Mouse (Mus musculus): ENCODE measurements around the gene Hemgn.

Gene Hemgn

GRCm38 (mm10) chr4:46411489-46411888, 1.8 kb downstream of the Hemgn start:
- no peak for DNase-seq

DNA sequence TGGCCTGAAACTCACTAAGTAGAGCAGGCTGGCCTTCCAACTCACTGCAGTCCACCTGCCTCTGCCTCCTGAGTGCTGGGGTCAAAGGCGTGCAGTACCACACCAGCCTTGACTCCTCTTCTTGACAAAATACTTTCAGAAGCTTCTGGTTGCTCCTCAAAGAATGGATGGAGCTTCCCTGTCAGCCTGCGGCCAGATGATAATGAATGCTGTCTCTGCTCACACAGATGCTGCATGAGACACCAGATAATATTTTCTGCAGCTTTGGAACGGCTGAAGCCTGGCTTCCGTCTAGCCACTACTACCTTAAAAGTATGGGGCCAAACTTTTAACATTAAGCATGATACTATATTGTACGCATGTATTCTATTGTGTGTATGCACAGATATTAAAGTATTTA, 2.6 kb downstream of the Hemgn start:
- no peak for DNase-seq

- no peak for DNase-seq
Observed at GRCm38 (mm10) chr4:46406966-46407703, 6.2 kb downstream of the Hemgn start.

DNA sequence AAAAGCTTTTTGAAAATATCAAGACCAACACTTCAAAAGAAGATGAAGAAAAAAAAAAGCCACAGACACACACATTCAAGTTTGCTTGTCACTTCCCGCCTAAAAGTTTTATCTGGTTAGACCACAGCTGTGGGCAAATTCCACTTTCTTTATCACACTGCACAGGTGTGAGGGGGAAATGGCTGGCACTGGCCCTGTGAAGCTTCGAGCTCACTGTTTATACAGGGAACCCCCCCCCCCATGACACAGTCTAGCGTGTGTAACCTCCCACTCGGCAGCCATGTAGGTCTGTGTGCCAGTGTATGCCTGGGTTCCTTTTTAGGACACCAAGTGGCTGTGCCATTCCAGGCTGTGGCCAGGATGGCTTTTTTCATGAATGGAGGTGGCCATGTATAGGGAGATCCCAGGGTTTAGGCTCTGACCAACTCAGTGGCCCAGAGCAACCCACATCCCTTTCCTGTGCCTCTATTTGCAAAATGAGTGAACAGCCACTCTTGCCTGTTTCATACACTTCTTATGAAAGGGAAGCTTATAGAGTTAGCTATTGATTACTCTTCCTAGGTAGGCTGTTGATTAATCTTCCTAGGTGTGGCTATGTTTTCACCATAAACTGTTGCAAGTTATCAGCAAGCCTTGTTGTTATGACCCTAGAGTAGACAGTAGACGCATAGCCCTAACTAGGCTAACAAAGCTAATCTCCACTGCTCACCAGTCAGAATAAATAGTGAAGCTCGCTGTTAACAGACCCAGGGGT, 9.1 kb downstream of the Hemgn start:
- no peak for DNase-seq

- DNase-seq = no peak
Observed at GRCm38 (mm10) chr4:46398839-46399238, 14.5 kb downstream of the Hemgn start.

DNA sequence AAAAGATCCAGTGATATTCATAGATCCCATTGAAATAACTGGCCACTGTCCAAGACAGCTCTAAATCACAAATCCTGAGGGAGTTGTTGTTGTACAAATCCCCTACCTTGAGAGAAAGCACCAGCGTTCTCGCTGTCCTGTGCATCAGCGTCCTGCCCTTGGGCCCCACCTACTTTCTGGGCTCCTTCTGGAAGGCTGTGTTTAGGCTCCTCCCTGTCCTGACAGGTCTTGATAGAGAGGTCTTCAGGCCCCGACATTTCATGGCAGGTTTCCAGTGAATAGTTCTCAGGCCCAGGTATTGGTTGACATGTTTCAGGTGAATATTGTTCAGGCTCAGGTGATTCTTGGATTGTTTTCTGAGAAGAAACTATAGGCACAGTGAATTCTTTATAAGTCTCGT, 17.6 kb downstream of the Hemgn start:
- no peak for DNase-seq

- no peak for DNase-seq
Observed at GRCm38 (mm10) chr4:46394388-46394787, 18.9 kb downstream of the Hemgn start.

DNA sequence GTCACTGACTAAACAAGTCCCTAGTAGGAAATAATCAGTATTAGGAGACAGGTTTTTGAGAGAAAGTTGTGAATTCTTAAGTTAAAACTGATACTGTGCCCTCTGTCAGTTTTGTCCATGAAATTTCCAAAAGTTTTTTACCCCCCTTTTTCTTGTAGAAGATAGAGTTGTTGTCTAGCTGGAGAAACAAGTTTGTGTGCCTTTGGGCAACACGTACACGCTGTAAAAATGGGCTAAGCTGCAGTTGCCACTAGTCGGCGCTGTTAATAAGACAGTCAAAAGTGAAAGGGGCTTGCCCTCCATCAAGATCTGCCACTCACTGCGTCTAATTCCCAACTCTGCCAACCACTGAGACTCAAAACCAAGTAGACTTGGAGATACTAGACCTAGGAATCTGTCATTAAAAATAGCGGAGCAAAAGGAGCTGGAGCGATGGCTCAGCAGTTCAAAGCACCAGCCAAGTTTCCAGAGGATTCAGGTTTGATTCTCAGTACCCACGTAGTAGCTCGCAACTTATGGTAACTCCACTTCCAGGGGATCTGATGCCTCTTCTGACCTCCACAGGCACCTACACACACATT, 22.8 kb downstream of the Hemgn start:
- peak; percentile 86 for DNase-seq

- DNase-seq = peak; percentile 51
Observed at GRCm38 (mm10) chr4:46389612-46390341, 23.5 kb downstream of the Hemgn start.

DNA sequence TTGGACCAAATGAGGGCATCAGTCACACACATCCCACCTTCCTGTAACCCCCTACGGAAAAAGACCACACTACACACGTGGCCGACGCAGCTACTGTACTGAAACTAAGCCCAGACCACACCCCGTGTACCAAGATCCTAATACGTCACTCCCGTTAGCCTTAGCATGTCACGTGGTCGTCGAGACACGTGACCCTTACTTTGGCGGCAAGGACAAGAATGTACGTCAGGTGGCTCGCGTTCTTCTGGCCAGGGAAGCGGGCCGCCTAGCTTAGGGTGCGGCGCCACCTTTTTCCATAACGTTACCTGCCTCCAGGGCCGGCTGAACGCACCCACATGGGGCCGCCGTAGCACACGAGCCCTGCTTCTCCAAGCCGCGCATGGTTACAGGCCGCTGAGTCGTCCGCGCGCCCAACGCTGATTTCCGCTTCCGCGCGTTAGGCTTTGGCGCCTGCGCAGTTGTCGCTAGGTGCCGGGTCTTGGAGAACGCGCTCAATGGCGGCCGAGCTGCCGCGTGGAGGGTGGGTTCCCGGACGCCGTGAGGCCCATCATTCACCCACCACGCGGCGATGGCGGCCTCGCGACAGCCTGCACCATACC, 24.2 kb downstream of the Hemgn start, which contains the start of gene Trmo:
TSS of gene Trmo (minus strand) at position 425 of the 599 bp plus-strand sequence.
- DNase-seq = peak; percentile 97

DNA sequence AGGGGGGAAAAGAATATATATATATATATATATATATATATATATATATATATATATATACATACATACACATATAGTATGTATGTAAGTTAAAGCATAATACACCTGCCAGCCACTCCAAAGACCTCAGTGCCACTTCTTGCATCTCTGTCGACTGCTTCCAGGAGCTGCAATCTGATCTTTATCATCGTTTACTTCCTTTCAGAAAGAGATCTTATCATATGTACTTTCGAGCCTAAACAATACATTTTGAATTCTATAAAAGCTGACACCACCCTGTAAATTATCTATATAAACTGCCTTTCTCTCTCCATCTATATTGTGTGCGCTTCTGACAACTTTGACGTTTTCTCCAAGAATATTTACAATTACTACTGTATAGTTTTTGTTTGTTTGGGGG, 24.8 kb downstream of the Hemgn start:
- DNase-seq = no peak

DNA sequence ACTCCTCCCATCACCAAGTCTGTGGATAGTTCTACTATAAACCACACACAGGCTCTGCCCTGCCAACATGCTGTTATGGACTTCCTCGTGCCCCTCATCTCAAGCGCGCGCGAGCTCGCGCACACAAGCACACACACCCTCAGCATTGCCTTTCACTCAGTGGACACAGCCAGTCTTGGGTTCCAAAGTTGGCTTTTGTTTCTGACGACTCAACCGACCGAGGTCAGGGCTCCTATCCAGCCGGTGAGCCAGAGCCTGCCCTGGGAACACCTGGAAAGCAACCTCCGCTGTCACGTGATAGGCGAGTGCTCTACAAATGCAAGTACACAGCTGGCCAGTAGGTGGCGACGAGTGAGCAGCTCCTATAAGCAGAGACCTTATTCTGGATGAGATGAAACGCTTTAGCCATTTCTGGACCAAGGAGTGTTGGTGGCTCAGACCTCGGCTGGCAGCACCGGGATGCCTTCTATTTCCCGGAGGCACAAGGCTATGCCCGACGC, 38.4 kb downstream of the Hemgn start:
- DNase-seq = peak; percentile 91

DNA sequence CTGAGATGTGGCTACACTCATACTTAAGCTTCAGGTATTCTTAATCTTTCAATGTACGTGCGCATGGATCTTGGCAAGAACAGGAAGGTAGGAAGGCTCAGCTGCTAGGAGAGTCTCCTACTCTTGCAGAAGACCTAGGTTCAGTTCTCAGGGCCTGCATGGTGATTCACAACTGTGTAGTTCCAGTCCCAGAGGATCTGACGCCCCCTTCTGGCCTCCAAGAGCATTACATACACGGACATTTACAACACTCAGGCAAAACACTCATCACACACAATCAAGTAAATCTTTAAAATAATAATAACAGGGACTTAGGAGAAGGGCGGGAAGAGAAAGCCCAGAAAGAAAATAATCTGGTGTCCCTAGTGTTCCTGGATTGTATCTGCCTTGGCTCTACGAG, 38.9 kb downstream of the Hemgn start:
- peak; percentile 34 for DNase-seq

DNA sequence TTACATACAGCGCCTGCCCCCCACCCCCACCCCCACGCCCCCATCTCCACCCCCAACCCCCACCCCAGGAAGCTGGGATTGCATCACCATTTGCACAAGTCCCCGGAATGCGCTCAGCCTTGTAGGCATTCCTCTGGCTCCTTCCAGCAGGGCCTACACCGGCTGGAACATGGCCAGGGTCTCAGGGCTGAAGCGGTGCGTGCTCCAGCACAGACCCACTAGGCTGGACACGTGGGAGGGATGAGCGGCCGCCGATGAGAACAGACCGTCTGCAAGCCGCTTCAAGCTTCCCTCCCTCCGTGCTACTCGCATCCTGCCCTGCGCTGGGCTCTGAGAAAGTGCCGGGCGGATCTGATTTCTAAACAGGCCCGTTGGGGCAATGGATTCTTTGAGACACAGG, 42.3 kb downstream of the Hemgn start:
- DNase-seq = peak; percentile 81

DNA sequence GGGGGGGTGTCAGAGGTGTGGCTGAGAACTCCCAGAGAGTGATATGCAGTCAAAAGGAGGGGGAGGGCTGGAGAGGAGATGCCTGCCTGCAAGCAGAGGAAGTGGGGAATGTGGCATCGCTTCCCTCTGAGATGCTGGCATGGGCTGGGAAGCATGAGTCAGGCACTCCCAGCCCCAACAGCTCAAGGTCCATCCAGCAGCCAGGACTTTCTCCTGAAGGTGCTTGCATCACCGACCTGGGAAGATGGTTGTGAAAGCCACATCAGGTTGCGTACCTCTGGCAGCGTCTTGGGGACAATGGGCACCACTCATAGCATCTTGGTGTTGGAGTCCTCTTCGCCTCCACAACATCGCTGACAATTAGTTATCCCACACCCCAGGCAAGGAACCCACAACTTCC, 42.9 kb downstream of the Hemgn start:
- no peak for DNase-seq

- DNase-seq = no peak
Observed at GRCm38 (mm10) chr4:46369070-46369469, 44.2 kb downstream of the Hemgn start.

DNA sequence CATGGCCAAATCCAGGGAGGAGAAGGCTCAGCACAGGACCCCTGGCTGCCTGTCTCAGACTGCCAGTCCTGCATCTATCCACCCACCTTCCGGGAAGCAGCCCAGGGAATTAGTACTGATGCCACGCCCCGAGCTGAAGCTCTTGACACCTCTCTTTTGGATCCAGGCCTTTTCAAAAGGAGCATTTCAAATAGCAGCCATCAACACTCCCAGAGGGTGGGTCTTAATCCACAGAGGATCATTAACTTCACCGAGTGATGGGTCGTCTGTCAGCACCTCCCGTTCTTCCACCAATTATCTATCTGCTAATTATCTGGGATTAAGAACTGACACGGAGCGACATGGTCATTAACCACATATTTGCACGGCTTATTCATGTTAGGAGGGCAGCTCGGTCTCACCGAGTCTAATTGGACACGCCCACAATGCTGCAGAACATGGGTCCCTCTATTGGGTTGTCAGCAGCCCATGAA, 45.8 kb downstream of the Hemgn start:
- no peak for DNase-seq

- no peak for DNase-seq
Observed at GRCm38 (mm10) chr4:46364360-46364759, 48.9 kb downstream of the Hemgn start.

DNA sequence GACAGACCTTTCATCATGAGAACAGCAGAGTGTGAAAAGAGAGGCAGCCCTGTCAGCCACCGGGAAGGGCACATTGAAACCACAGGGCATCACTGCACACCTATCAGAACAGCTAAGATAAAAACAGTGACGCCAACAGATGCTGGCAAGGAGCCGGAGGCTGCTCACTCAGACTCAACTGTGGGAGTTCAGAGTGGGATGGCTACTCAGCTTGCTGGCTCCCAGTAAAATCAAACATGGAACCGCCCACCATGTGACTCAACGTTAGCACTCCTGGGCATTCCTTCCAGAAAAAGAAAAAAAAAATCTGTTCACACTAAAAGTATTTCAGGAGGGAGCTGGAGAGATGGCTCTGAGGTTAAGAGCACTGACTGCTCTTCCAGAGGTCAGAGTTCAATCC, 52.0 kb downstream of the Hemgn start:
- DNase-seq = no peak

GRCm38 (mm10) chr4:46359539-46360253, 53.6 kb downstream of the Hemgn start:
- DNase-seq = no peak

GRCm38 (mm10) chr4:46356351-46357133, 56.8 kb downstream of the Hemgn start:
- peak; percentile 69 for DNase-seq

Data from kidney, postnatal 10 days (tissue).